Mouse (Mus musculus): ENCODE measurements around the gene Coa5. TPM values are rescaled to one million over a fixed set of nuclear protein-coding genes. Genes with fewer than 3 reads are reported as not detected.

Coa5 gene
- polyA plus RNA-seq, 1 experiment, result 61.3 TPM

GRCm38 (mm10) chr1:37436419-37436818, 6.5 kb upstream of the Coa5 start:
- Histone ChIP-seq H3K27me3 (ENCODE audit: control insufficient read depth, insufficient read depth, low read length) (no peaks in the 10 kb centered on the region), H3K27ac (ENCODE audit: control insufficient read depth, insufficient read depth, low read length) (no peak overlapping the region), H3K4me1 (replicated peaks; ENCODE audit: control insufficient read depth, insufficient read depth, low read length) (no peaks in the 10 kb centered on the region), H3K4me3 (ENCODE audit: control insufficient read depth, insufficient read depth, low read length) (no peak overlapping the region), H3K36me3 (ENCODE audit: control insufficient read depth, insufficient read depth, low read length) (peaks cover 79% of the 10 kb centered on the region)
- TF ChIP-seq POLR2A (IDR thresholded peaks at IDR 0.05; ENCODE audit: control insufficient read depth, extremely low read depth, insufficient read depth, low read length, poor library complexity) (no peak), CTCF (IDR thresholded peaks at IDR 0.05; ENCODE audit: borderline replicate concordance, control insufficient read depth, extremely low read depth, insufficient read depth, low read length, poor library complexity) (no peak)
- WGBS, result 95% methylated on average over 3 of the region's 3 CpGs
- no peak for DNase-seq

GRCm38 (mm10) chr1:37430297-37430840, 466 bp upstream of the Coa5 start:
- Histone ChIP-seq H3K27ac (ENCODE audit: control insufficient read depth, insufficient read depth, low read length) (no peak overlapping the region), H3K27me3 (ENCODE audit: control insufficient read depth, insufficient read depth, low read length) (no peaks in the 10 kb centered on the region), H3K4me1 (replicated peaks; ENCODE audit: control insufficient read depth, insufficient read depth, low read length) (peaks cover 14% of the 10 kb centered on the region), H3K4me3 (ENCODE audit: control insufficient read depth, insufficient read depth, low read length) (peak overlapping the region; percentile 76), H3K36me3 (ENCODE audit: control insufficient read depth, insufficient read depth, low read length) (peaks cover 21% of the 10 kb centered on the region)
- no peak for TF ChIP-seq CTCF (IDR thresholded peaks at IDR 0.05; ENCODE audit: borderline replicate concordance, control insufficient read depth, extremely low read depth, insufficient read depth, low read length, poor library complexity)
- TF ChIP-seq POLR2A (IDR thresholded peaks at IDR 0.05; ENCODE audit: control insufficient read depth, extremely low read depth, insufficient read depth, low read length, poor library complexity), result no peak
- 2% methylated on average over 40 of the region's 40 CpGs for WGBS
- no peak for DNase-seq

GRCm38 (mm10) chr1:37428911-37429310, 992 bp downstream of the Coa5 start:
- DNase-seq, result no peak
- no peaks in the 10 kb centered on the region for H3K27me3 ChIP-seq (ENCODE audit: control insufficient read depth, insufficient read depth, low read length)
- 76% methylated on average over 2 of the region's 2 CpGs for WGBS
- no peak for TF ChIP-seq CTCF (IDR thresholded peaks at IDR 0.05; ENCODE audit: borderline replicate concordance, control insufficient read depth, extremely low read depth, insufficient read depth, low read length, poor library complexity)
- no peak for TF ChIP-seq POLR2A (IDR thresholded peaks at IDR 0.05; ENCODE audit: control insufficient read depth, extremely low read depth, insufficient read depth, low read length, poor library complexity)
- H3K36me3 ChIP-seq (ENCODE audit: control insufficient read depth, insufficient read depth, low read length), result peaks cover 17% of the 10 kb centered on the region
- no peak overlapping the region for H3K27ac ChIP-seq (ENCODE audit: control insufficient read depth, insufficient read depth, low read length)
- H3K4me3 ChIP-seq (ENCODE audit: control insufficient read depth, insufficient read depth, low read length), result no peak overlapping the region
- H3K4me1 ChIP-seq (replicated peaks; ENCODE audit: control insufficient read depth, insufficient read depth, low read length), result peaks cover 14% of the 10 kb centered on the region

- Histone ChIP-seq H3K27ac (ENCODE audit: control insufficient read depth, insufficient read depth, low read length) (no peak overlapping the region), H3K4me1 (replicated peaks; ENCODE audit: control insufficient read depth, insufficient read depth, low read length) (peaks cover 14% of the 10 kb centered on the region), H3K4me3 (ENCODE audit: control insufficient read depth, insufficient read depth, low read length) (no peak overlapping the region), H3K27me3 (ENCODE audit: control insufficient read depth, insufficient read depth, low read length) (no peaks in the 10 kb centered on the region), H3K36me3 (ENCODE audit: control insufficient read depth, insufficient read depth, low read length) (peaks cover 5% of the 10 kb centered on the region; the same call in 1 of the 2 replicates)
- no peak for TF ChIP-seq CTCF (IDR thresholded peaks at IDR 0.05; ENCODE audit: borderline replicate concordance, control insufficient read depth, extremely low read depth, insufficient read depth, low read length, poor library complexity)
- no peak for TF ChIP-seq POLR2A (IDR thresholded peaks at IDR 0.05; ENCODE audit: control insufficient read depth, extremely low read depth, insufficient read depth, low read length, poor library complexity)
- 95% methylated on average over 8 of the region's 8 CpGs for WGBS
- DNase-seq, result no peak
These were observed 2.6 kb downstream of the Coa5 start for GRCm38 (mm10) chr1:37427144-37427875.

GRCm38 (mm10) chr1:37419420-37419819, 10.5 kb downstream of the Coa5 start:
- Histone ChIP-seq H3K36me3 (ENCODE audit: control insufficient read depth, insufficient read depth, low read length) (peaks cover 7% of the 10 kb centered on the region; the same call in 1 of the 2 replicates), H3K4me3 (ENCODE audit: control insufficient read depth, insufficient read depth, low read length) (no peak overlapping the region), H3K27ac (ENCODE audit: control insufficient read depth, insufficient read depth, low read length) (no peak overlapping the region), H3K4me1 (replicated peaks; ENCODE audit: control insufficient read depth, insufficient read depth, low read length) (no peaks in the 10 kb centered on the region), H3K27me3 (ENCODE audit: control insufficient read depth, insufficient read depth, low read length) (no peaks in the 10 kb centered on the region)
- DNase-seq, result peak; percentile 51
- no peak for TF ChIP-seq POLR2A (IDR thresholded peaks at IDR 0.05; ENCODE audit: control insufficient read depth, extremely low read depth, insufficient read depth, low read length, poor library complexity)
- TF ChIP-seq CTCF (IDR thresholded peaks at IDR 0.05; ENCODE audit: borderline replicate concordance, control insufficient read depth, extremely low read depth, insufficient read depth, low read length, poor library complexity), result peak; percentile 86; the same call in 1 of the 2 replicates
- WGBS, result 97% methylated on average over 1 of the region's 1 CpGs

GRCm38 (mm10) chr1:37415394-37415793, 14.5 kb downstream of the Coa5 start:
- 100% methylated on average over 1 of the region's 1 CpGs for WGBS
- H3K4me3 ChIP-seq (ENCODE audit: control insufficient read depth, insufficient read depth, low read length), result no peak overlapping the region
- TF ChIP-seq CTCF (IDR thresholded peaks at IDR 0.05; ENCODE audit: borderline replicate concordance, control insufficient read depth, extremely low read depth, insufficient read depth, low read length, poor library complexity) (no peak), POLR2A (IDR thresholded peaks at IDR 0.05; ENCODE audit: control insufficient read depth, extremely low read depth, insufficient read depth, low read length, poor library complexity) (no peak)
- H3K27me3 ChIP-seq (ENCODE audit: control insufficient read depth, insufficient read depth, low read length), result no peaks in the 10 kb centered on the region
- peaks cover 7% of the 10 kb centered on the region; the same call in 1 of the 2 replicates for H3K36me3 ChIP-seq (ENCODE audit: control insufficient read depth, insufficient read depth, low read length)
- no peak for DNase-seq
- no peak overlapping the region for H3K27ac ChIP-seq (ENCODE audit: control insufficient read depth, insufficient read depth, low read length)
- H3K4me1 ChIP-seq (replicated peaks; ENCODE audit: control insufficient read depth, insufficient read depth, low read length), result no peaks in the 10 kb centered on the region

All from thymus, adult 2 months (tissue).